Mouse (Mus musculus) cortical plate, adult 2 months (tissue): ENCODE data around the gene Dync1i2. TPM values are rescaled to one million over a fixed set of nuclear protein-coding genes. Genes with fewer than 3 reads are reported as not detected.

Experiments
- H3K27ac ChIP-seq: fragments of 200-500 bp; 2 replicates; pipeline ENCODE4 v1.5.1; 2012; ENCODE audit warnings: low read length, control low read depth, inconsistent platforms; ENCODE audit not compliant: insufficient read depth
- H3K4me1 ChIP-seq: fragments of 200-500 bp; 2 replicates; pipeline ENCODE4 v1.6.1; 2011; ENCODE audit warnings: low read length; ENCODE audit not compliant: control insufficient read depth, insufficient read depth
- H3K4me3 ChIP-seq: fragments of 200-500 bp; 2 replicates; pipeline ENCODE4 v1.5.1; 2011; ENCODE audit warnings: mild to moderate bottlenecking, low read length, control low read depth; ENCODE audit not compliant: insufficient read depth
- CTCF ChIP-seq: fragments of 200-500 bp; IDR thresholded peaks from 2 replicates; pipeline ENCODE4 v1.5.1; 2011; ENCODE audit warnings: mild to moderate bottlenecking, control low read depth, low read length; ENCODE audit not compliant: insufficient read depth; ENCODE audit errors: extremely low read depth
- POLR2A ChIP-seq: fragments of 200-500 bp; IDR thresholded peaks from 2 replicates; pipeline ENCODE4 v1.6.1; 2011; ENCODE audit warnings: mild to moderate bottlenecking, low read length, control low read depth; ENCODE audit not compliant: insufficient read depth; ENCODE audit errors: extremely low read depth
- polyA plus RNA-seq: library from polyadenylated mRNA; depleted of rRNA; stranded (reverse); fragments of >200 nt; gene quantifications from 2 replicates; pipeline ENCODE4 v1.2.3, GENCODE M21; 2012

Dync1i2 gene
- polyA plus RNA-seq, 1 experiment: 172 TPM

GRCm38 (mm10) chr2:71281981-71282380, 70.5 kb downstream of the Dync1i2 start:
- no peak overlapping the region for H3K4me3 ChIP-seq
- TF ChIP-seq CTCF (no peak), POLR2A (no peak)

GRCm38 (mm10) chr2:71290107-71290775, 78.7 kb downstream of the Dync1i2 start:
- TF ChIP-seq CTCF: no peak
- no peak for TF ChIP-seq POLR2A
- Histone ChIP-seq H3K4me3 (no peak overlapping the region), H3K27ac (no peak overlapping the region), H3K4me1 (peaks cover 7% of the 10 kb centered on the region; the same call in 1 of the 2 replicates)

More at GRCm38 (mm10) chr2:71281981-71282380, 70.5 kb downstream of the Dync1i2 start:
- no peak overlapping the region for H3K27ac ChIP-seq
- peaks cover 6% of the 10 kb centered on the region for H3K4me1 ChIP-seq

GRCm38 (mm10) chr2:71291566-71291965, 80.1 kb downstream of the Dync1i2 start:
- TF ChIP-seq POLR2A (no peak), CTCF (no peak)
- Histone ChIP-seq H3K4me3 (no peak overlapping the region), H3K27ac (no peak overlapping the region), H3K4me1 (peaks cover 7% of the 10 kb centered on the region; the same call in 1 of the 2 replicates)

GRCm38 (mm10) chr2:71293983-71294382, 82.5 kb downstream of the Dync1i2 start:
- TF ChIP-seq CTCF: no peak
- TF ChIP-seq POLR2A: no peak
- no peak overlapping the region for H3K27ac ChIP-seq

GRCm38 (mm10) chr2:71294489-71294888, 83.0 kb downstream of the Dync1i2 start:
- no peak overlapping the region for H3K27ac ChIP-seq
- H3K4me1 ChIP-seq: peaks cover 7% of the 10 kb centered on the region; the same call in 1 of the 2 replicates
- TF ChIP-seq POLR2A (no peak), CTCF (no peak)
- no peak overlapping the region for H3K4me3 ChIP-seq

More at GRCm38 (mm10) chr2:71293983-71294382, 82.5 kb downstream of the Dync1i2 start:
- Histone ChIP-seq H3K4me3 (no peak overlapping the region), H3K4me1 (peaks cover 7% of the 10 kb centered on the region; the same call in 1 of the 2 replicates)

GRCm38 (mm10) chr2:71295844-71296243, 84.3 kb downstream of the Dync1i2 start:
- Histone ChIP-seq H3K4me3 (no peak overlapping the region), H3K27ac (no peak overlapping the region)
- TF ChIP-seq CTCF: no peak
- no peak for TF ChIP-seq POLR2A

GRCm38 (mm10) chr2:71297501-71297900, 86.0 kb downstream of the Dync1i2 start:
- no peak overlapping the region for H3K27ac ChIP-seq
- no peak overlapping the region for H3K4me3 ChIP-seq
- peaks cover 3% of the 10 kb centered on the region; the same call in 1 of the 2 replicates for H3K4me1 ChIP-seq
- TF ChIP-seq CTCF (no peak), POLR2A (no peak)

More at GRCm38 (mm10) chr2:71295844-71296243, 84.3 kb downstream of the Dync1i2 start:
- peaks cover 3% of the 10 kb centered on the region; the same call in 1 of the 2 replicates for H3K4me1 ChIP-seq

GRCm38 (mm10) chr2:71298729-71299128, 87.2 kb downstream of the Dync1i2 start:
- no peak for TF ChIP-seq CTCF

GRCm38 (mm10) chr2:71302156-71302663, 90.7 kb downstream of the Dync1i2 start:
- H3K4me1 ChIP-seq: no peaks in the 10 kb centered on the region
- TF ChIP-seq POLR2A: no peak
- TF ChIP-seq CTCF: no peak
- no peak overlapping the region for H3K27ac ChIP-seq
- no peak overlapping the region for H3K4me3 ChIP-seq

More at GRCm38 (mm10) chr2:71298729-71299128, 87.2 kb downstream of the Dync1i2 start:
- Histone ChIP-seq H3K4me3 (no peak overlapping the region), H3K4me1 (peaks cover 3% of the 10 kb centered on the region; the same call in 1 of the 2 replicates), H3K27ac (no peak overlapping the region)

GRCm38 (mm10) chr2:71303221-71303620, 91.7 kb downstream of the Dync1i2 start:
- TF ChIP-seq POLR2A: no peak
- TF ChIP-seq CTCF: no peak
- Histone ChIP-seq H3K27ac (no peak overlapping the region), H3K4me3 (no peak overlapping the region), H3K4me1 (no peaks in the 10 kb centered on the region)
